Mouse (Mus musculus) liver, embryonic 11.5 days (tissue): ENCODE data around the gene Zfp39. TPM values are rescaled to one million over a fixed set of nuclear protein-coding genes. Genes with fewer than 3 reads are reported as not detected.
"Not testable (repeated sequence)": the region's sequence is repeated elsewhere in the genome, so short reads cannot be mapped to it uniquely, and the experiment has no call there.

Source experiments
- ATAC-seq: fragments of 200-750 bp; cut with Nextera tagmentation; replicated peaks from 2 replicates; pipeline ENCODE4 v1.8.0; 2017; ENCODE audit warnings: moderate number of reproducible peaks, mild to moderate bottlenecking, moderate TSS enrichment, moderate library complexity; ENCODE audit not compliant: low FRiP score
- DNase-seq: peaks from one replicate; pipeline ENCODE4 v3.0.0-alpha.2; 2017; ENCODE audit warnings: low spot score
- H3K27ac ChIP-seq: fragments of 300-500 bp; sonication (generic); 2 replicates; pipeline ENCODE4 v1.5.1; 2014; ENCODE audit warnings: mild to moderate bottlenecking, low read depth, low read length, control low read depth
- H3K27me3 ChIP-seq: fragments of 300-500 bp; sonication (generic); replicated peaks from 2 replicates; pipeline ENCODE4 v1.6.1; 2014; ENCODE audit warnings: low read length, mixed read lengths; ENCODE audit not compliant: control insufficient read depth, insufficient read depth
- H3K36me3 ChIP-seq: fragments of 300-500 bp; sonication (generic); 2 replicates; pipeline ENCODE4 v1.6.1; 2014; ENCODE audit warnings: mild to moderate bottlenecking, low read length, moderate library complexity, mixed read lengths; ENCODE audit not compliant: control insufficient read depth, insufficient read depth
- H3K4me1 ChIP-seq: fragments of 300-500 bp; sonication (generic); replicated peaks from 2 replicates; pipeline ENCODE4 v1.6.1; 2014; ENCODE audit warnings: low read length, mixed read lengths; ENCODE audit not compliant: control insufficient read depth, insufficient read depth
- H3K4me2 ChIP-seq: fragments of 300-500 bp; sonication (generic); 2 replicates; pipeline ENCODE4 v1.6.1; 2014; ENCODE audit warnings: mild to moderate bottlenecking, control low read depth, moderate library complexity
- H3K4me3 ChIP-seq: fragments of 300-500 bp; sonication (generic); 2 replicates; pipeline ENCODE4 v1.5.1; 2014; ENCODE audit warnings: low read depth, low read length, control low read depth
- H3K9ac ChIP-seq: fragments of 300-500 bp; sonication (generic); 2 replicates; pipeline ENCODE4 v1.6.1; 2014; ENCODE audit warnings: low read depth, low read length, control low read depth
- H3K9me3 ChIP-seq: fragments of 300-500 bp; sonication (generic); 2 replicates; pipeline ENCODE4 v1.6.1; 2016; ENCODE audit warnings: low read length, inconsistent platforms, mixed read lengths; ENCODE audit not compliant: control insufficient read depth
- WGBS: fragments of 180-500 bp; shearing (Covaris S2); extraction: QIAGEN DNeasy Blood & Tissue Kit; methylation state at CpG from one replicate; pipeline ENCODE4 v1.1.7; 2014; 5-methylcytosine and 5-hydroxymethylcytosine counted together
- polyA plus RNA-seq: library from polyadenylated mRNA; unstranded; fragments of >200 nt; fragmentation: Nextera tagmentation; extraction: Ambion mirVana; gene quantifications from 2 replicates; pipeline ENCODE4 v1.2.1, GENCODE M21; 2014

Zfp39 gene
- polyA plus RNA-seq, 1 experiment from 2014 or later = 10.2 TPM

GRCm38 (mm10) chr11:58867954-58868330 is 36.1 kb downstream of the Zfp39 start:
- Histone ChIP-seq H3K4me2 (peak overlapping the region; percentile 62), H3K9ac (peak overlapping the region; percentile 77), H3K36me3 (peaks cover 2% of the 10 kb centered on the region; the same call in 1 of the 2 replicates), H3K27ac (peak overlapping the region; percentile 66; the same call in 1 of the 2 replicates), H3K27me3 (no peaks in the 10 kb centered on the region), H3K9me3 (no peaks in the 10 kb centered on the region), H3K4me3 (peak overlapping the region; percentile 74), H3K4me1 (no peaks in the 10 kb centered on the region)
- DNase-seq (no peak), ATAC-seq (0 out of 2 replicates have a peak, but pooled peaks have one; percentile 11)
- 81% methylated on average over 6 of the region's 6 CpGs for WGBS

DNA sequence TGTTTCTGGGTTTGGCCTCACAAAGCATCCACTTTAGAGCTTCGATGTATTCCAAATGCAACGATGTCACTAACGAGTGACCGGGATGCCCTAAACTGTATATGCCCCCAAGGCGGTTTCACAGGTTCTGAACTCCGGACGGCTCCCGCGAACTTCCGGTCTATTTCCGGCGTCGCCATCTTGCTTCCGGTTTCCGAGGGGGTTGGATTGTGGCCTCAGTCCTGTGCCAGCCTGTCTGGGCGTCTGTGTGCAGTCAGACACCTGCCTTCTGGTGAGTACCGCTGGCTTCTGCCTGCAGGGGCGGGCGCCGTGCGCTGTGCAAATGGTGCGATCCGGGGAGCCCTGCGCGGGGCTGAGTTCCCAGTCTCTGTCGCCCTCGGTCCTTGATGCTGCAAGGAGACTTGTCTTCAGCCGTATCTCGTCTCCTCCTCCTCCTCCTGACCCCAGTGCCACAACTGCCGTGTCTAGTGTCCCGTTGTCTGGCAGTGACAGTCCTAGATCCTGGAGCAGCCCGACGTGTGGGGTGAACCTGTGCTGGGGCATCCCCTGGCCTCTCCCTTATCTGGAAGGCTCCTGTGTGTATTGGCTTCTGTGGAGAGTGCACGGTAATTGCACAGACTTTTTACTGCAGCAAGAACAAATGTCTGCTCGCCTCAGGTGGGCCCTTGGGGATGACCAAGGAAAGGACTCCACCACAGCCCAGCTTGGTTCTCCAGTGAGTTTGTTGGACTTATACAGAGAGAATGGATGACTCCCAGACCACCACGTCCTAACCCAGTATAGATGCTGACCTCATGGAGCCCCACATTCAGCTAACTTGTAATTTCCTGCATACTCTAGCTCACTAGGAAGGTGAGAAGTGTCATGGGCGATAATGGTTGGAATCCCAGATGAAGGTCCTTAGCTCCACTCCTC is 36.7 kb downstream of the Zfp39 start, which contains the start of gene 2810021J22Rik:
2810021J22Rik (plus strand) TSS at position 178 of the 915 bp plus-strand sequence.
- Histone ChIP-seq H3K27ac (peak within 1 kb of the TSS; percentile 66; the same call in 1 of the 2 replicates), H3K27me3 (no peaks in the 10 kb centered on the region), H3K9me3 (no peaks in the 10 kb centered on the region), H3K4me3 (peak within 1 kb of the TSS; percentile 74), H3K9ac (peak within 1 kb of the TSS; percentile 77), H3K4me1 (no peaks in the 10 kb centered on the region), H3K36me3 (peaks cover 2% of the 10 kb centered on the region; the same call in 1 of the 2 replicates), H3K4me2 (peak within 1 kb of the TSS; percentile 62)
- WGBS = 4% methylated on average over 37 of the region's 37 CpGs
- ATAC-seq = peak; percentile 92
- DNase-seq = peak; percentile 85

GRCm38 (mm10) chr11:58860744-58861143 is 43.3 kb downstream of the Zfp39 start:
- H3K4me1 ChIP-seq = no peaks in the 10 kb centered on the region
- no peak overlapping the region for H3K9ac ChIP-seq
- peaks cover 40% of the 10 kb centered on the region for H3K36me3 ChIP-seq
- no peak overlapping the region for H3K4me3 ChIP-seq
- no peak overlapping the region for H3K27ac ChIP-seq
- ATAC-seq = no peak
- H3K27me3 ChIP-seq = no peaks in the 10 kb centered on the region
- no peak overlapping the region for H3K4me2 ChIP-seq
- DNase-seq = no peak
- WGBS = 89% methylated on average over 8 of the region's 8 CpGs
- peaks cover 16% of the 10 kb centered on the region; the same call in 1 of the 2 replicates for H3K9me3 ChIP-seq

DNA sequence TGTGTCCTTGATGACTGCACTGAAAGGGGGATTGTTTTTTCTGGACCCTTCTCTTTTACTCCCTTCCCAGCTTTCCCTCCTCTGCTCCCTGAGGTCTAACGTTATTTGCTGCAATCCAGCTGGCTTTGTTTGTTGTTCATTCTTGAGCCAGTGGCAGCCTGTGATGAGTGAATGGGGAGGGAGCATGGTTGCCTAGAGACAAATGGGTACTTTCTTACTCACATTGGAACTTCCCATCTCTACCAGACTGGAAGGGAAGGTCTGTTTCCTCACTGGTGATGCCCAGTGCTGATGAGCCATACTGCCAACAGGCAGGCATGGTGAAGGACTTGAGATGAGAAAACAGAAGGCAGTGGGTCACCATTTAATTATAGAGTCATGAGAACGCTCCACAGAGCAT is 54.3 kb downstream of the Zfp39 start:
- no peak overlapping the region for H3K4me2 ChIP-seq
- WGBS = 79% methylated on average over 2 of the region's 2 CpGs
- no peak overlapping the region for H3K9ac ChIP-seq
- no peaks in the 10 kb centered on the region for H3K27me3 ChIP-seq
- no peak overlapping the region for H3K27ac ChIP-seq
- H3K4me1 ChIP-seq = peaks cover 5% of the 10 kb centered on the region
- H3K4me3 ChIP-seq = no peak overlapping the region
- ATAC-seq (no peak), DNase-seq (no peak)
- no peaks in the 10 kb centered on the region for H3K9me3 ChIP-seq
- H3K36me3 ChIP-seq = peaks cover 6% of the 10 kb centered on the region; the same call in 1 of the 2 replicates

- ATAC-seq = no peak; the same call in 1 of the 2 replicates
Observed at GRCm38 (mm10) chr11:58847636-58848035, 56.4 kb downstream of the Zfp39 start.

GRCm38 (mm10) chr11:58846919-58847461 is 57.0 kb downstream of the Zfp39 start, which contains the start of gene Gm12258:
Gene Gm12258 (plus strand): TSS chr11:58847158.
- Histone ChIP-seq H3K27me3 (no peaks in the 10 kb centered on the region), H3K4me1 (peaks cover 5% of the 10 kb centered on the region), H3K27ac (no peak within 1 kb of the TSS), H3K9me3 (no peaks in the 10 kb centered on the region), H3K4me2 (peak within 1 kb of the TSS; percentile 88), H3K9ac (peak within 1 kb of the TSS; percentile 83), H3K36me3 (peaks cover 6% of the 10 kb centered on the region; the same call in 1 of the 2 replicates), H3K4me3 (peak within 1 kb of the TSS; percentile 82)
- ATAC-seq (peak; percentile 100), DNase-seq (peak; percentile 82)
- under 1% methylated on average over 24 of the region's 24 CpGs for WGBS

More at GRCm38 (mm10) chr11:58847636-58848035, 56.4 kb downstream of the Zfp39 start:
- H3K4me1 ChIP-seq = peaks cover 5% of the 10 kb centered on the region
- peak overlapping the region; percentile 83 for H3K9ac ChIP-seq
- no peak for DNase-seq
- no peaks in the 10 kb centered on the region for H3K9me3 ChIP-seq
- H3K4me2 ChIP-seq = peak overlapping the region; percentile 88
- H3K4me3 ChIP-seq = peak overlapping the region; percentile 82
- H3K36me3 ChIP-seq = peaks cover 6% of the 10 kb centered on the region; the same call in 1 of the 2 replicates
- H3K27me3 ChIP-seq = no peaks in the 10 kb centered on the region
- H3K27ac ChIP-seq = no peak overlapping the region
- 41% methylated on average over 9 of the region's 9 CpGs for WGBS

GRCm38 (mm10) chr11:58838951-58839350 is 65.1 kb downstream of the Zfp39 start, which contains the start of gene Olfr311:
Gene Olfr311 (plus strand): TSS chr11:58839251.
- H3K36me3 ChIP-seq, H3K27me3 ChIP-seq, H3K4me2 ChIP-seq, ATAC-seq, DNase-seq, H3K9ac ChIP-seq, H3K27ac ChIP-seq, H3K4me1 ChIP-seq, H3K9me3 ChIP-seq, H3K4me3 ChIP-seq: not testable (repeated sequence)
